Mouse (Mus musculus): ENCODE data around the gene Agap3. TPM values are rescaled to one million over a fixed set of nuclear protein-coding genes. Genes with fewer than 3 reads are reported as not detected.

Agap3 gene
- total RNA-seq, 2 experiments from 2014 or later = 83.1 to 84.8 TPM

DNA sequence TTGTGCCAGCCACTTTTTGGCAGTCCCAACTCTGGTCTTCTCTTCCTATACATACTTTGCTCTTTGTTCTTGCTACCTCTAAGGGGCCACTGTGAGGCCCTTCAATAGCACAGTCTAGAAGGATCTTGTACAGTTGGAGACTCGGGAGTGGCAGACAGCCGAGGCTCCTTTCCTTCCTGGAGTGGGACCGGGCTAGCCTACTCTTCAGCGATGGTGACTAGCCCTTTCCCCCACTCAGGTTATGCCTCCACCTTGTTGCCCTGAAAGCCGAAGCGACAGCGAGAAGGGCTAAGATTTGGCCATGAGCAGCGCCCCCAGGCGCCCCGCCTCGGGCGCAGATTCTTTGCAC is 24.7 kb upstream of the Agap3 start:
- DNase-seq = no peak
- intact Hi-C loops (cut with DNase I) = loop anchor here (2.0 kb wide), 2 partner anchors 18 to 44 kb away; partner anchors contain the start of gene Fastk

DNA sequence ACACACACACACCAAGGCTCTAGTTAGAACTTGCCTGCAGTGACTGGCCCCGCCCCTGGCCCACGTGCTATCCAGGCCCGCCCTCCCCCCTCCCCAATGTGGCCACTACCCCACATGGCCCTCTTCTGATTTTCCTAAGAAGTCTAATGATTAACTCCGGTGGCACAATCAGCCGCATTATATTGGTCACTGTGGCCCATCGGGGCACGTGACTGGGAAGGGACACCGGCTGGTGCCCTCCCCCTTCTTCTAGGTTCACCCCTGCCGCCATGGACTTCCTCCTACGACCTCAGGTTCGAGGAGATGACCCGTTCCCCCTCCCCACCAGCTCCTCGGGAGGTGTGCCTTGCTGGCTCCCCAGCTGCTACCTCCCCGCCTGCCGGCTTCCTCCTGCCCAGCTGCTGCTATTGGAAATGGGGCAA is 24.0 kb upstream of the Agap3 start:
- intact Hi-C loops (cut with DNase I) = loop anchor here (2.0 kb wide), 2 partner anchors 17 to 43 kb away; partner anchors contain the start of gene Fastk
- no peak for DNase-seq

DNA sequence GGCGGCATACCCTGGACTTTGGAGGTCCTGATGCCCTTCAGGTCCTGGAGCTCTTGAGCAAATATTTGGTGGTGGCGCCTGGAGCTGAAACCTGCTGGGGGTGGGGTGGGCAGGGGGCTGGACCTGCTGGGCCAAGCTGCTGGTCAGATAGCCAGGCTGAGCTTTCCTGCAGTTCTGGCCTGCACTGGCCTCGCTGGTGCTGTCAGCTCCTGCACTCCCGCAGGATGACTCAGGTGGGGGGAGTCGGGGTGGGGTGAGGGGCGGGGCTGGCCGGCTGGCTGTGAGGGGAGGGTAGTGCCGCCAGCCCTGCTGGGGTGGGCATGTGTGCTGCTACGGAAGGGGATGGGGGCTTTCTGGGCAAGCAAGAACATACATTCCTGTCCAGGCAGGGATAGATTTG is 23.4 kb upstream of the Agap3 start:
- intact Hi-C loops (cut with DNase I) = no loop called here
- no peak for DNase-seq

DNA sequence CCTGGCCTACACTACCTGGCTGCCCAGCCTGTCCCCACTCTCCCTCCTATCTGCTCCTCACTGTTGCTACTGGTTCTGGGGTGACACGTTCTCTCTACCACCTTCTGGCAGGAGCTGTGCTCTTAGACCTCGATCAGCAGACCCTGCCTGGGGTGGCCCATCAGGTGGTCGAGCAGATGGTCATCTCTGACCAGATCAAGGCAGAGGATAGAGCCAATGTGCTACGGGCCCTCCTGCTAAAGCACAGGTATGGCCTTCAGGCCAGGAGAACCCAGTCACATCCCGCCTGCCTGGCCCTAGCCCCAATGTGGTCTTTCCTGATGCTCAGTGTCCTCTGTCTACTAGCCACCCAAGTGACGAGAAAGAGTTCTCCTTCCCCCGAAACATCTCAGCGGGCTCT is 18.0 kb upstream of the Agap3 start:
- no peak for DNase-seq
- intact Hi-C loops (cut with DNase I) = no loop called here

DNA sequence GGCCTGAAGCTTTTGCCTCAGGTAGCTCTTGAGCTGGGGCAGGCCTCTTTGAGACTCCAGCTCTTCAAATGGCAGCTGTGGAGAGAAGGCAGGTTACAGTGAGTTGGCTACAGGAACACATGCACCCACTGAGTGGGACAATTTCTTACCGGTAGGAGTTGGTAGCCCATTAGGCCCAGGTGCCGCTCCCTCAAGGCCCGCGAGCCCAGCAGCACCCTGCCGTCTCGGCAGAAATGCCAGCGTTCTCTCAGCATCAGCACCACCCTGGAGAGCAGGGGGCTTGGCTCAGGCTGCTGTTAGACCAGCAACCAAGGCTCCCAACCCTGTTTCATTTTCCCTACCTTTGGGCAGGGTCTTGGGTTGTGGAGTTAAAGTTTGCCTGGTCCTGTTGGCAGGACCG is 10.8 kb upstream of the Agap3 start:
- DNase-seq = no peak
- intact Hi-C loops (cut with DNase I) = no loop called here

DNA sequence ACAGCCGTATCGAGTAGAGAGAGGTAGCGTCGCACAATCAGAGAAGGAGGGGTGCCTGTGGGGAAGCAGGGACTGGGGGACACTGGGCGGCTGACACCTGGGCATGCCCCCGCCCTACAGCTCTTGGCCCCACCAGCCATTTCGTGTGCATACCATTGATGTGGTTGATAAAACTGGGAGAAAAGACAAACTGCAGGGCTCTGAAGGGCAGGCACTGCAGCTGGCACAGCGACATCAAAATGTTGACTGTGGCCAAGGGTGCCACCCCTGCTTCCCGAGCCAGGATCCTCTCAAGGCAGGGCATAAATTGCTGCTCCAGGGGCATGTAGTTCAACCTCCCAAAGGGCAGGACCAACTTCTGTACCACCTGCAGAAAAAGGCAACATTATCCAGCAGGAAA is 9.9 kb upstream of the Agap3 start:
- DNase-seq = no peak
- intact Hi-C loops (cut with DNase I) = no loop called here

- DNase-seq = no peak
- intact Hi-C loops (cut with DNase I) = no loop called here
These were observed 8.8 kb upstream of the Agap3 start for GRCm38 (mm10) chr5:24443204-24443603.

GRCm38 (mm10) chr5:24443927-24444326 is 8.1 kb upstream of the Agap3 start:
- intact Hi-C loops (cut with DNase I) = loop anchor here (2.0 kb wide), 1 partner anchor 17 kb away; no protein-coding TSS in a partner anchor

DNA sequence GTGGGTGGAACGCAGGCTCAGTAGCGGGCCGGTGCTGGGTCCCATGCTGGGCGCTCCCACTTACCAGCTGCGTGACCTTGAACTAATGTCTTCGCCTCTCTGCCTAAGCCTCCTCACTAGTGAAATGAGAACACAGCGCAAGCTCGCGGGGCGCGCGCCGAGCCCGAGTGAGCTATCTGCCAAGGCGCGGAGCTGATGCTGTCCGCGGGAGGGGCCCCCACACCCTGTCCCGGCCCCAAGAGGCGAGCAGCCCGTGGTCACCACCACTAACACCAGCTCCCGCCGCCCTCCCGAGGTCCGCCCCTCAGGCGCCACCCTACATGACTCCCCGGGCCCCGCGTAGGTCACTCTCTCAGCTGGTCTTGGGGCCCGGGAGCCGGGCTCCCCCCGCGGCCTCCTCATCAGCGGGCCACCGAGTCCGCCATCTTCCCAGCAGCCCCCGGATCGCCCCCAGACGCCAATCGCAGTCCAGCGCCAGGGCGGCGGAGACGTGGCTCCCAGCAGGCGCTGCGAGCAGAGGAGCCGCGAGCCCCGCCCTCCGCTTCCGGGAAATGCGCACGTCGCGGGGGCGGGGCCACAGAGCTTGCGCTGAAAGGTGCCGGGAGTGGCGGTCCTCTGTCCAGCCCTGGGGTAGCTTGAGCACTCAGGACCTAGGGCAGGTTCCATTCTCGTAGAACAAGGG is 7.1 kb upstream of the Agap3 start, which contains the start of gene Fastk:
Gene Fastk (minus strand): TSS at position 542 of the 682 bp plus-strand sequence.
- intact Hi-C loops (cut with DNase I) = loop anchor here (2.0 kb wide), 1 partner anchor 18 kb away; no protein-coding TSS in a partner anchor

More at GRCm38 (mm10) chr5:24443927-24444326, 8.1 kb upstream of the Agap3 start:
- no peak for DNase-seq

DNA sequence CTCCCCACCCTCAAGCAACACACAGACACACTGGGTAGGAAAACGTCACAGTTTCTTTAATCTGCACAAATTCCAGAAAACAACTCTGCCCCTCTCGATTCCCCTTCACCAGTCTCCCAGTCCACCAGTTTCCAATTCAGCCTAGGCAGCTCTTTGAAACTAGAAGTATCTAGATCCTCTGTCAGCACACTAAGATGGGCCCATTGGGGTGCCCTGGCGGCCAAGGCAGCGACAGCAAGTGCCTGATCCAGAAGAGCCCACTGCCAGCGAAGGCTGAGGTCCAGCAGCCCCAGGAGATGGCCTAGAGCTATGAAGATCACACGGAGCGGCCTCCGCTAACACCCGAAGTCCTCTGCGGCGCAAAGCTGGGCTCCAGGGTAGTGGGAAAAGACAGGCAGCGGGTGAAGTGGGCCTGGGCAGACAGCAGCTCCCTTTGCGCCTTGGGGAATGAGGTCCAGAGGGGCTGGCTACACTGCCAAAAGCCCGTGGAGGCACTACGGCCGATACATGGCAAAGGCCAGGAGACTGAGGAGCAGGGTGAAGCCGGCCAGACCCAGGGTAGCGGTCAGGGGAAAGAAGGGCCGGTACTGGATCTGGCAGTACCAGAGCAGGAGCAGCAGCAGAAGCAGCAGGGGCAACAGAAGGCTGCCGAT is 6.4 kb upstream of the Agap3 start:
- intact Hi-C loops (cut with DNase I) = loop anchor here (2.0 kb wide), 1 partner anchor 19 kb away; no protein-coding TSS in a partner anchor
- DNase-seq = no peak

More for the DNA sequence above, 7.1 kb upstream of the Agap3 start, which contains the start of gene Fastk:
- peak; percentile 95 for DNase-seq

DNA sequence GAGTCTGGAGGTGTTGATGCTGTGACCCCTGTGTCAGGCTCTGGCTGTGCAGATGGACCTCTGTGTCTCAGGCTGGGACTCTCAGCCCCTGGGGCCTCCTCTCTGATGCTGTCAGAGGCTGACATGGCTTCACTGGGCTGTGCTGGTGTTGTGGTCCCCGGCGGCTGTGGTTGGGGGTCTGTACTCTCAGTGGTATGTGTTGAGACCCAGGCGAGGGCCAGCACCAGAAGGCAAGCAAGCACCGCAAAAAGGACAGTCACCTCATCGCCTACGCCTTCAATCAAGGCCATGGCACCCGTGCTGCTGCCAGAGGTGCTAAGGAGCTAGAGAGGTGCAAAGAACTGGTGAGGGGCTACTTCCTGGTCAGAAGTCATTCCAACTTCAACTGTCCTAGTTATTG is 5.3 kb upstream of the Agap3 start:
- intact Hi-C loops (cut with DNase I) = no loop called here
- DNase-seq = no peak

GRCm38 (mm10) chr5:24447624-24448298 is 4.2 kb upstream of the Agap3 start, which contains the start of gene Tmub1:
TSS of gene Tmub1 (minus strand) at chr5:24447854.
- intact Hi-C loops (cut with DNase I) = no loop called here
- peak; percentile 85 to 86 for DNase-seq

- peak; percentile 85 to 91 for DNase-seq
- intact Hi-C loops (cut with DNase I) = loop anchor here (2.0 kb wide), 2 partner anchors 19 to 27 kb away; no protein-coding TSS in a partner anchor
These were observed 530 bp upstream of the Agap3 start for GRCm38 (mm10) chr5:24451264-24452029.

- peak in 1 of 2 experiments; percentile 43 for DNase-seq
- intact Hi-C loops (cut with DNase I) = loop anchor here (2.0 kb wide), 2 partner anchors 18 to 28 kb away; no protein-coding TSS in a partner anchor
These were observed 785 bp downstream of the Agap3 start for GRCm38 (mm10) chr5:24452691-24453233.

GRCm38 (mm10) chr5:24453283-24453984 is 1.5 kb downstream of the Agap3 start:
- DNase-seq = no peak
- intact Hi-C loops (cut with DNase I) = loop anchor here (2.0 kb wide), 2 partner anchors 17 to 29 kb away; no protein-coding TSS in a partner anchor

DNA sequence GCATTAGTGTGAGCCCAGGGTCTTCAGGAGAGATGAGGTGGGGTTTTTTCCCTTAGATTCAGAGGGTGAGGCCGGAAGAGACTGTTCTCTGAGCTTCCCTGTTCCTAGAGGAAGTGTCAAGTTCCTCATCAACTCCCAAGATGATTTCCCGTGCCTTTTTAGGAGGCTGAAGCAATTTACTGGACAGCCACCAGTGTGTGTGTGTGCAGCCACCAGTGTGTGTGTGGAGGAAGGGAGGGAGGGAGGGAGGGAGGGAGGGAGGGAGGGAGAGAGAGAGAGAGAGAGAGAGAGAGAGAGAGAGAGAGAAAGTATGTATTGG is 2.0 kb downstream of the Agap3 start:
- DNase-seq = no peak
- intact Hi-C loops (cut with DNase I) = loop anchor here (2.0 kb wide), 2 partner anchors 17 to 29 kb away; no protein-coding TSS in a partner anchor

GRCm38 (mm10) chr5:24455076-24455475 is 3.1 kb downstream of the Agap3 start:
- DNase-seq = no peak
- intact Hi-C loops (cut with DNase I) = no loop called here

DNA sequence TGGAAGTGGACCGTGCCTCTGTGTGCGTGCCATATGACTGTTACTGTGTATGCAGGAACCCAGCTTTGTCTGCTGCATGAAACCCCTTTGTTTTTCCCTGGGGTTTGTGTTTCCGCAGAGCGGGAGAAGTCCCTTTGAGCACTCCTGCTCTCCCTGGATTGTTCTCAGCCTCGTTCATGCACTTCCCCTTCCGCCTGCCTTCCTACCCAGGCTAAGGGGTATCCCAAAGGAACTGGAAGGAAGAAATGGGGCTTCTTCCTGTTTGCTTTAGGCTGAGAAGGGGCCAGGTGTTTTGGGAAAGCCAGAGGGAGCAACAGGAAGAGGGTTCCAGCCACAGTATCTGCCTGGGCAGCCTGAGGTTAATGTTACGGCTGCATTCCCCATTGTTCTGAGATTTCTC is 3.6 kb downstream of the Agap3 start:
- intact Hi-C loops (cut with DNase I) = no loop called here
- DNase-seq = no peak

DNA sequence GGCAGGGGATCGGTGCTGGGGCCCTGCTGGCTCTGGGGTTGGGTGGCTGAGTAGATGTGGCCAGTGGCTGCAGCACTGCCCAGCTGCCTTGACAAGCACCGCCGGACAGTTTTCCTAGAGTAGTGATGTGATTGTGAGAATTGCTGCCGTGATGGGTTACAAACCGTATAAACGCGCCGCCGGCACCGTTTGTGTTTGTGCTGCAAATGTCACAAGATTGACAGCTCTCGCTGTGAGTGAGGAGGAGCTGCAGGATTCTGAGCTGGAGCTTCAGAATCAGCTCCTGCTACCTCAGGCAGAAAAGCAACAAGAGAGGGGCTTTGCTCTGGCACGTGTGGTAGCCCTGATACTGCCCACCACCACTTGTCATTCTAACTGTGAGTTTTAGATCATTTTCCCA is 14.8 kb downstream of the Agap3 start:
- DNase-seq = no peak
- intact Hi-C loops (cut with DNase I) = no loop called here
